7 mouse cellular contexts compared by ENCODE assay signal in genomic region chr12:113013604-113014558, GRCm38 (mm10). TPM values are rescaled to one million over a fixed set of nuclear protein-coding genes. Genes with fewer than 3 reads are reported as not detected.
A peak's percentile ranks its signal among the peaks of the same experiment; 100 is the strongest.
DNase-seq lines count a peak whose midpoint lies in the region; ATAC-seq lines count a peak whose summit lies in the region.

TSS of gene Pacs2 (plus strand) at chr12:113014508.

- peak within 1 kb of the TSS; percentile 96 for H3K27ac ChIP-seq in midbrain, embryonic 10.5 days (replicated peaks)

- peak; percentile 95 to 97 for DNase-seq in adrenal gland, adult (ENCODE audit: inconsistent age in 2 of 2, low spot score in 1 of 2)
- DNase-seq in embryo, embryonic 10 days (ENCODE audit: low spot score): peak; percentile 94
- DNase-seq in gastrocnemius, postnatal 14 days: peak; percentile 96
- peak; percentile 92 to 96 for DNase-seq in left cerebral cortex, postnatal 25 days (ENCODE audit: low spot score in 2 of 2)
- DNase-seq in midbrain, embryonic 10.5 days (ENCODE audit: low spot score): peak; percentile 91
- peak; percentile 95 for DNase-seq in right cerebral cortex, postnatal 4 days

- H3K4me3 ChIP-seq in midbrain, embryonic 10.5 days: peak within 1 kb of the TSS; percentile 95

- ATAC-seq in inflammation-experienced regulatory T-cells, adult 6 months: peak; percentile 80

- intact Hi-C loops in gastrocnemius, postnatal 14 days (cut with DNase I; ENCODE audit: low total_unique reads): no loop called here
- intact Hi-C loops in left cerebral cortex, postnatal 25 days (cut with DNase I): loop anchor here (1.0 kb wide), 1 partner anchor 14 kb away; the partner anchor contains the start of gene Brf1

- 4% methylated on average over 73 of the region's 85 CpGs for WGBS in midbrain, embryonic 10.5 days

- H3K27me3 ChIP-seq in midbrain, embryonic 10.5 days (ENCODE audit: low read depth, poor library complexity, severe bottlenecking): no peaks in the 10 kb centered on the region

- no peaks in the 10 kb centered on the region for H3K9me3 ChIP-seq in midbrain, embryonic 10.5 days (replicated peaks)

- H3K4me1 ChIP-seq in midbrain, embryonic 10.5 days: peaks cover 48% of the 10 kb centered on the region

- peaks cover 9% of the 10 kb centered on the region; the same call in 1 of the 2 replicates for H3K36me3 ChIP-seq in midbrain, embryonic 10.5 days

RNA-seq across cellular contexts. Expression of gene Pacs2, which starts in this region (rescaled TPM):
- total RNA-seq in gastrocnemius, postnatal 14 days (2021): 10 to 100 TPM; 31.9 to 41.4 TPM
- 1 to 10 TPM; 5.0 to 8.6 (median 6.8) TPM for polyA plus RNA-seq in inflammation-experienced regulatory T-cells, adult 6 months (2017; shearing (Covaris generic))
- total RNA-seq in left cerebral cortex, postnatal 25 days (2021): 10 to 100 TPM; 63.3 to 79.9 TPM
- 17.7 and 22.0 TPM in 2 replicates for polyA plus RNA-seq in midbrain, embryonic 10.5 days (2016; fragmentation: Nextera tagmentation; extraction: Ambion mirVana)

Comparison
In these comparisons a context has a peak if more than half of its experiments do, and no peak if none do; other contexts are left out.
1. Peak in every context shown above with its lines: DNase-seq, ATAC-seq, H3K4me3 ChIP-seq and H3K27ac ChIP-seq.